Mouse (Mus musculus) hindbrain, embryonic 12.5 days (tissue): ENCODE measurements around the gene Glis2. TPM values are rescaled to one million over a fixed set of nuclear protein-coding genes. Genes with fewer than 3 reads are reported as not detected.

ENCODE experiments used
- ATAC-seq: fragments of 200-750 bp; cut with Nextera tagmentation; 2 replicates; pipeline ENCODE4 v1.8.0; 2017; ENCODE audit warnings: moderate TSS enrichment; ENCODE audit not compliant: low FRiP score
- H3K27ac ChIP-seq: fragments of 300-500 bp; sonication (generic); 2 replicates; pipeline ENCODE4 v1.5.1; 2016; ENCODE audit warnings: mild to moderate bottlenecking
- H3K27me3 ChIP-seq: fragments of 300-500 bp; sonication (generic); 2 replicates; pipeline ENCODE4 v1.6.1; 2016; ENCODE audit warnings: mild to moderate bottlenecking
- H3K36me3 ChIP-seq: fragments of 300-500 bp; sonication (generic); 2 replicates; pipeline ENCODE4 v1.6.1; 2016; ENCODE audit warnings: mild to moderate bottlenecking
- H3K4me1 ChIP-seq: fragments of 300-500 bp; sonication (generic); 2 replicates; pipeline ENCODE4 v1.6.1; 2016
- H3K4me2 ChIP-seq: fragments of 300-500 bp; sonication (generic); replicated peaks from 2 replicates; pipeline ENCODE4 v1.6.1; 2016; ENCODE audit warnings: mild to moderate bottlenecking
- H3K4me3 ChIP-seq: fragments of 300-500 bp; sonication (generic); 2 replicates; pipeline ENCODE4 v1.5.1; 2016; ENCODE audit warnings: mild to moderate bottlenecking
- H3K9ac ChIP-seq: fragments of 300-500 bp; sonication (generic); 2 replicates; pipeline ENCODE4 v1.6.1; 2016; ENCODE audit warnings: mild to moderate bottlenecking, moderate library complexity
- H3K9me3 ChIP-seq: fragments of 300-500 bp; sonication (generic); replicated peaks from 2 replicates; pipeline ENCODE4 v1.6.1; 2016; ENCODE audit warnings: mild to moderate bottlenecking
- WGBS: fragments of 180-500 bp; shearing (Covaris S2); methylation state at CpG from one replicate; pipeline ENCODE4 v1.1.7; 2016; 5-methylcytosine and 5-hydroxymethylcytosine counted together
- polyA plus RNA-seq: library from polyadenylated mRNA; unstranded; fragments of >200 nt; fragmentation: Nextera tagmentation; extraction: Ambion mirVana; gene quantifications from 2 replicates; pipeline ENCODE4 v1.2.1, GENCODE M21; 2016

Glis2 gene
- polyA plus RNA-seq, 1 experiment from 2014 or later = 34.3 TPM

DNA sequence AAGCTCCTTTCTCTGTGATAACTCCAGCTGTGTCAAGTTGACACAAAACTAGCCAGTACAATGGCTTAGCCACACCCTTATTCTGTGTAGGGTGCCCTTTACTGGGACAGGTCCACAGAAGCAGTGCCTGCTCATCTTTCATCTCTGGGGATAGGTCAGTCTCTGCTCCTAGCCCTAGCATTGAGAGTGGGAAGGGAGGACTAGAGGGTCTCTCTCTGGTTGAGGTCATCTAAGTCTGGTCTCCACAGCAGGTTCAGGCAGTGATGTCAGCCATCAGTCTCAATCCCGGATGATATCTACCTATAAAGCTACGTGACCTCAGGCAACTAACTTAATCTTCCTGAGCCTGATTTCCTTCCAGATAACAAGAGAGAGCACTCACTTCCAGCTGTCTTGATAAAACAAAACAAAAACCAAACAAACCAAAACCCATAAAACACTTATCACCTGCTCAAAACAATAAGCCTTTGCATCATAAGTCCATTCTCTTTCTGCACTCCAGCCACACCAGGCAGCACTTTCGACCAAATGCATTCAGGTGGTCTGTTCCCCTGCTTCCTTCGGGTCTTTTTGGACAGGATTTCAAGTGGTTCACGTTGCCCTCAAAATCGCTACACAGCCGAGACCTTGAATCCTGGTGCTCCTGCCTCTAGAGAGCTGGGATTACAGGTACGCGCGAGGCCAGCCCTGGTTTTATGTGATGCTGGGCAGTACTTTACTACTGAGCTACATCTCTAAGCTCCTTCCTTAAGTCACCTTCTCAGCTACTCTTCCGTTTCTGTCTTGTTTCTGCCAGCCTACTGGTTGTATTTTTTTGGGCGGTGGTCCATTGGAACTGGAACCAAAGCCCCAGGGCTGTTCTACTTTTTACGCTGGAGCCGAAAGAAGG lies 8.6 kb upstream of the Glis2 start:
- H3K9ac ChIP-seq = peak overlapping the region; percentile 63
- H3K36me3 ChIP-seq = peaks cover 6% of the 10 kb centered on the region
- peak; percentile 64 for ATAC-seq
- peak overlapping the region; percentile 65 for H3K4me2 ChIP-seq
- H3K4me3 ChIP-seq = peak overlapping the region; percentile 47
- WGBS = 6% methylated on average over 14 of the region's 14 CpGs
- H3K27me3 ChIP-seq = no peaks in the 10 kb centered on the region
- H3K9me3 ChIP-seq = no peaks in the 10 kb centered on the region
- H3K4me1 ChIP-seq = peaks cover 13% of the 10 kb centered on the region
- peak overlapping the region; percentile 86 for H3K27ac ChIP-seq

DNA sequence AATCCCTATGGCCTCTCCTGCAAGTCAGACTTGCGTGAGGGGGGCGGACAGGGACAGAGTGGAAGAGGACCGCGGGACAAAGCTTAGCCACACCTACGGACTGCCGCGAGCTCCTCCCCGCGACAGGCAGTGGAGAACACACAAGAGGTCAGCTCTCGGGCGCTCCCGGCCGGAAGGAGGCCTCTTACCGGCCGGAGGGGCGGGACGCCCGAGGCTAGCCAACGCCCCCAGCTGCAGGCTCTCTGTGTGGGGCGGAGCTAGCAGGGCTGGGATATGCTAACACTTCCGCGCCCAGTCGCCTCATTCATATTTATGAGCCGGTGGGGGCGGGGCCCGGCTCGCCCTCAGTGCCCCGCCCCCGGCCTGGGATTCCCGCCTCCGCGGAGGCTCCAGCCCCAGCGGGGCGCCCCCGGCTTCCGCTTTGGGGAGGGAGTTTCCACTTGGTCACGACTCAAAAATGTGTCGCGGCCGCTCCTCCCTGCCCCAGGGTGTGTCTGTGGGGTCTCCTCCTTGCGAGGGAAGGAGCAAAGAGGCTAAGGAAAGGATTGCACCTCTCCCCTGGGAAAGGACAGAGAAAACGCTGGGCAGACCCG lies 7.9 kb upstream of the Glis2 start:
- H3K27ac ChIP-seq = peak overlapping the region; percentile 86
- peak; percentile 98 for ATAC-seq
- no peaks in the 10 kb centered on the region for H3K9me3 ChIP-seq
- H3K9ac ChIP-seq = peak overlapping the region; percentile 63
- H3K36me3 ChIP-seq = peaks cover 6% of the 10 kb centered on the region
- H3K4me2 ChIP-seq = peak overlapping the region; percentile 65
- peak overlapping the region; percentile 47 for H3K4me3 ChIP-seq
- no peaks in the 10 kb centered on the region for H3K27me3 ChIP-seq
- H3K4me1 ChIP-seq = peaks cover 13% of the 10 kb centered on the region
- WGBS = under 1% methylated on average over 39 of the region's 43 CpGs

DNA sequence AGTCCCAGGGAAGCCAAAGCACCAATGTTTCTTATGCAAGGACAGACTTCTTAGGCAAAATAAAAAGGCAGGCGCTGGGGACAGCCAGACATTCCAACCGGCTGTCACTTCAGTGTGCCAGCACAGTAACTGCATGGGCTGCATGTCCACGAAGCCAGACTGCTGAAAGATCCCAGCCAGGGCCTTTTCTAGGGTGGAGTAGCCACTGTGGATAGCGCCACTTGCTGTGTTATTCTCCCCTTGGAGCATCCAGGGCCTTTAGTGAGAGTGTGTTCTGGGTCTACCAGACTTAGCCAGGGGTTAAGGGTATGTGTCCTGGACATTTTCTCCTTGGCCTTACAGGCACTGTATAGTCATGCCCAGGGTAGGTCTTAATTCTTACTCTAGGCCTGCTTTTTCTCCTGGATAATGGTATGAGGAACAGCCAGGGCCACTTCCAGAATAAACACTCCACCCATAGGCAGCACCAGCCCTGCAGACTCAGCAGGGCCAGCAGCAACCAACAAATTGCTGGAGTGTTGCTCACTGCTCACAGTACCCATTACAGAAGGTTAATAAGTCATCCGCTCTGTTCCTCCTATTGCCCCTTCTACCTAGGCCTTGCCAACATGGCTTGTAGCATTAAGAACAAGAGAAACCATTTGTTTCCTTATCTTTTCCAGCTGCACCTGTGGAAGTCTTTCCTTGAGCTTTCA lies 6.8 kb upstream of the Glis2 start:
- H3K9ac ChIP-seq = no peak overlapping the region
- peak overlapping the region; percentile 86 for H3K27ac ChIP-seq
- no peak for ATAC-seq
- H3K4me1 ChIP-seq = peaks cover 17% of the 10 kb centered on the region
- no peak overlapping the region for H3K4me3 ChIP-seq
- no peak overlapping the region for H3K4me2 ChIP-seq
- peaks cover 6% of the 10 kb centered on the region for H3K36me3 ChIP-seq
- 61% methylated on average over 5 of the region's 5 CpGs for WGBS
- H3K9me3 ChIP-seq = no peaks in the 10 kb centered on the region
- no peaks in the 10 kb centered on the region for H3K27me3 ChIP-seq

DNA sequence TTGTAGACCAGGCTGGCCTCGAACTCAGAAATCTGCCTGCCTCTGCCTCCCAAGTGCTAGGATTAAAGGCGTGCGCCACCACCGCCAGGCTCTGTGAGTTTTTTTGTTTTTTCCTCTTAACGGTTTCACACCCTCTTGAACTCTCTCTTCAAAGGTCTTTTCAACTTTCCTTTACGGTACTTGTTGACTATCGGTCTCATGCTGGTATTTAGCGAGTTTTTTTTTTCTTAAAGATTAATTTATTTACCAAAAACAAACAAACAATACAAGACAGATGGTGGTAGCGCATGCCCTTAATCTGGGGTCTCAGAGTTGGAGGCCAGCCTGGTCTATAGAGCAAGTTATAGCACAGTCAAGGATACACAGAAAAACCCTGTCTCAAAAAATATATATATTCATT lies 4.3 kb upstream of the Glis2 start:
- H3K4me1 ChIP-seq = peaks cover 30% of the 10 kb centered on the region
- H3K4me3 ChIP-seq = no peak overlapping the region
- H3K27me3 ChIP-seq = no peaks in the 10 kb centered on the region
- no peaks in the 10 kb centered on the region for H3K9me3 ChIP-seq
- H3K4me2 ChIP-seq = no peak overlapping the region
- H3K36me3 ChIP-seq = peaks cover 6% of the 10 kb centered on the region
- no peak overlapping the region for H3K9ac ChIP-seq
- WGBS = 95% methylated on average over 9 of the region's 9 CpGs
- H3K27ac ChIP-seq = no peak overlapping the region
- no peak for ATAC-seq

DNA sequence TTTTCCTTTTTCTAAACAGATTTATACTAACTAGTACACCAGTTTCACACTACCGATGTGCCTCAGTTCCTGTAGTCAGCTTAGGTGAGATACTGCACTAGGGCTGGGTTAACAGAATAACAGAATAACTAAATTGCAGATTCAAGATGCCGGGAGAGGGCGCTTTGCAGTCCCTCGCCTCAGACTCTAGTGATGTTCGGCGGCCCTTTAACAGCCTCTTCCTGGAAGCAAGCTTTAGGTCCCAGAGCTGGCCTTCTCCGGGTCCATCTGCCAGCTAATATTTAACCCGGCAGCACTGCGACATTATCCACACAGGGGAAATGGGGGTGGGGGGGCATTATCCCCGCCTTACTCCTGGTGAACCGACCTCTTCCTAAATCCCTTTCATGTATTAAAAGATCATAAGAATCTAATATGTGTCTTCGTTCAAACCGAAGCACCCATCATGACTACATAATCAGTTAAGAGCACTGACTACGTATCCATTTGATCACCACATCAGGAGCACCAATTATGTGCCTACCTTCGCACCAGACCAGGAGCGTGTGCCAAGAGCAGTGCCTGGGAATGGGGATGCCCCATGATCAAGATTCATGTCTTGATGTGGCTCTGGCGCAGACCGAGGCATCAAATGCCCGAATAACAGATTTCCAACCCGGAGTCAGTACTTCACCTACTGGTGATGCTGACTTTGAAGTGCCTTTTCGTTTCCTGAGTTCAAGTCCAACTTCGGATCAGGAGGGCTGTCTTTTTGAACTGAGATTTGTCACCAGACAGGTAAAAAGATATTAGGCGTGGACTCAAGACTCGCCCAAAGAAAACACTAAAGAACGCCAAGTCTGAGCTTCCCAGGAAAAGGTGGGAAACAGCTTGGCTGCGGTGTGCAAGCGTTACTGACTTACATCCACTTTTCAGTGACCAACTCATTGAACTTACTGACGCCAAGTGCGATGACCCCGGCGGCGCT lies 1.3 kb upstream of the Glis2 start:
- peak overlapping the region; percentile 99 for H3K4me2 ChIP-seq
- peak overlapping the region; percentile 92 for H3K9ac ChIP-seq
- peak overlapping the region; percentile 94 for H3K27ac ChIP-seq
- H3K36me3 ChIP-seq = peaks cover 6% of the 10 kb centered on the region
- ATAC-seq = no peak
- H3K27me3 ChIP-seq = no peaks in the 10 kb centered on the region
- H3K9me3 ChIP-seq = no peaks in the 10 kb centered on the region
- WGBS = 13% methylated on average over 32 of the region's 32 CpGs
- peaks cover 47% of the 10 kb centered on the region for H3K4me1 ChIP-seq
- H3K4me3 ChIP-seq = peak overlapping the region; percentile 68

DNA sequence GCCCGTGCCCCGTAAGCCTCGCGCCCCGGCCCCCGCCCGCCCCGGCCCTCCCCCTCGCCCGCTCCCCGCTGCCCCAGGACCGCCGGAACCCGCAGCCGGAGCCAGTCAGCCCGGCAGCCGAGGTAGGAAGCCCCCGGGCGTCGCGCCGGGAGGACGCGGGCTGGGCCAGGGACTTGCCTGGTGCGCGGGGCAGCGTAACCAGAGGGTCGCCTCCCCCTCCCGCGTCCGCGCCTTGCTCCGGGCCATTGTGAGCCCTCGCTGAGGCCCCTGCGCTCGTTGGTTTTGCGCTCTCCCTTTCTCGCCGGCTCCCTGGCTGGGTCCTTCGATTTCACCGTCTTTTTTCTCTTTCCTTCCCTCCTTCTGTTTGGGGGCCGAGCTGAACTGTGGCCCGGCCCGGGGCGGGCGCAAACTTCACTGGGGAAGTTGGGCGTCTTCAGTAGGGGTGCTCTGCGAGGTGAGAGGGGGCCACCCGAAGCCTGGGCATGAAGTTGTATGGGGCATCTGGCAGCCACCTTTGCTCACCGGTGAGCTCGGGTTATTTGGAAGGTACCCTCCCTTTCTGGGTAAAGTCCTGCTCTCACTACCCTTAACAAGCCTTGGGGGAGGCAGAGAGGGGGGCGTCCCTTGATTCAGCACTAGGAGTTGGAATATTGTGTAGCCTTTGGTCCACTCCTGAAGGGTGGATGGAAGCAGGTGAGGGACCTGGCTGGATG lies 457 bp downstream of the Glis2 start:
- Histone ChIP-seq H3K4me3 (peak overlapping the region; percentile 68), H3K9ac (peak overlapping the region; percentile 92), H3K27ac (peak overlapping the region; percentile 94), H3K4me2 (peak overlapping the region; percentile 99), H3K4me1 (peaks cover 65% of the 10 kb centered on the region), H3K36me3 (peaks cover 6% of the 10 kb centered on the region), H3K27me3 (no peaks in the 10 kb centered on the region), H3K9me3 (no peaks in the 10 kb centered on the region)
- under 1% methylated on average over 34 of the region's 52 CpGs for WGBS
- peak; percentile 38 for ATAC-seq

DNA sequence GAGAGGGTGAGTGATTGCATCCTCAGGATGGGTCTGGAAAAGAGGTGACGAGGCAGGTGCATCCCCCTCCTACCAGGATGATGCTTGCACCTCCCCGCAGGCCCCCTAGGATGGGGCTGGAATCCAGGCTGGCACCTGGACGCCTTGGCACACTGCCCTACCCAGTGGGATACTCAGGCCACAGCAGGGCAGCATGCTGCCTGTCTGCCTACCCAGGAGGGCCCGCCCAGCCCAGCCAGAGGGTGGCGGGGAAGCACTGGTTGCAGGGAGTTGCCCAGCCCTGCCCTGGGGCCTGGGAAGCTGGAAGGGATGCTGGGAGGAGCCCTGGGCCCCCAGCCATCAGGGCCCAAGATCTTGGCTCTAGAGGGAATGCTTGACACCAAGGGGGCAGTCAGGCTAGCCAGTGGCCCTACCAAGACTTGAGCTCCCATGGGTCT lies 1.0 kb downstream of the Glis2 start:
- Histone ChIP-seq H3K36me3 (peaks cover 4% of the 10 kb centered on the region), H3K4me1 (peaks cover 70% of the 10 kb centered on the region), H3K4me3 (peak overlapping the region; percentile 68), H3K9me3 (no peaks in the 10 kb centered on the region), H3K27ac (peak overlapping the region; percentile 94), H3K9ac (peak overlapping the region; percentile 92), H3K27me3 (no peaks in the 10 kb centered on the region), H3K4me2 (peak overlapping the region; percentile 99)
- ATAC-seq = peak; percentile 17
- 0% methylated on average over 5 of the region's 5 CpGs for WGBS

DNA sequence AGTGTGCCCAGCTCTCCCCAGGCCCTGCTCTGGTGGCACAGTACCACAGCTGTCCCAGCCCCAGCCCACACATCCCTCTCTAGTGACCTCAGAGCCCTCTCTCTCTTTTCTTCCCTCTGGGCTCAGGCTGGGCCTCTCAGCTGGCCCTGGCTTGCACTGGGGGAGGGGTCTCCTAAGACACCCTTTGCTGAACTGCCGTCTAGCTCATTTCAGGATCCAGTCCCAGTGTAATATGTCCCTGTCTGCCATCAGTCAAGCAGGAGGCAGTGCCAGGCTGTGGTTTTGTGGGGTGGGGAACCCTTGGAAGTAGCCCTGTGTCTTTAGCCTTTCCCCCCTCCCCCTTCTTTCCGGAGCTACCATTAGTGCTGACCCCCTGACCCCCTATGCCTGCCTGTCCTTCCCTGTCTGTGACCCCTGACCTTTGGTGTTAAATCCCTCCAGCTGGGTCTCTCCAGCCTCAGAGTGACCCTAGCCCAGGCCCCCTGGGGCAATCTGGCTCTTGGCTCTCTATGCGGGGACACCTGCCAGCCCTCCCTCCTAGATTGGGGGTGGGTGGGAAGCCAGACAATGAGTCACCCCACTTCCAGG lies 1.7 kb downstream of the Glis2 start:
- Histone ChIP-seq H3K9me3 (no peaks in the 10 kb centered on the region), H3K4me3 (peak overlapping the region; percentile 68), H3K4me1 (peaks cover 77% of the 10 kb centered on the region), H3K27ac (peak overlapping the region; percentile 94), H3K27me3 (no peaks in the 10 kb centered on the region), H3K36me3 (no peaks in the 10 kb centered on the region), H3K4me2 (peak overlapping the region; percentile 99), H3K9ac (peak overlapping the region; percentile 92)
- ATAC-seq = 0 out of 2 replicates have a peak, but pooled peaks have one; percentile 9
- 5% methylated on average over 2 of the region's 3 CpGs for WGBS

DNA sequence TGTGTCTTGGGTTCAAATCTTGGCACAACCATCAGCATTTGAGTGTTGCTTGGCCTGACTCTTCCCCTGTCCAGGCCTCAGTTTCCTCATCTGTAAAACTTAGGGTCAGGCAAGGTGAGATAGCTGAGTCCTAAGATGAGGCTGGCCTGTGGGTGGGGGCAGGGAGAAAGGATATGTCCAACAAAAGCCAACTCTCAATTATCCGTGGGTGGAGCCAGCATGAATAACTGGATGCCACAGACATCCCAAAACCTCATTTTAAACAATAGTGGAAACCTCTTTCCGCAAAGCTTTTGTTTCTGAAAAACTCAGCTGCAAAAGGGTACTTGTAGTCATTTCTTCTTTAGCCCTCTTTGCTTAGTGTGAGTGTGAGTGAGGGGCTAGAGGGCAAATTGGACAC lies 2.3 kb downstream of the Glis2 start:
- Histone ChIP-seq H3K4me2 (peak overlapping the region; percentile 99), H3K27me3 (no peaks in the 10 kb centered on the region), H3K36me3 (no peaks in the 10 kb centered on the region), H3K27ac (peak overlapping the region; percentile 94), H3K9me3 (no peaks in the 10 kb centered on the region), H3K9ac (peak overlapping the region; percentile 92), H3K4me3 (peak overlapping the region; percentile 68), H3K4me1 (peaks cover 83% of the 10 kb centered on the region)
- 28% methylated on average over 2 of the region's 2 CpGs for WGBS
- no peak for ATAC-seq

DNA sequence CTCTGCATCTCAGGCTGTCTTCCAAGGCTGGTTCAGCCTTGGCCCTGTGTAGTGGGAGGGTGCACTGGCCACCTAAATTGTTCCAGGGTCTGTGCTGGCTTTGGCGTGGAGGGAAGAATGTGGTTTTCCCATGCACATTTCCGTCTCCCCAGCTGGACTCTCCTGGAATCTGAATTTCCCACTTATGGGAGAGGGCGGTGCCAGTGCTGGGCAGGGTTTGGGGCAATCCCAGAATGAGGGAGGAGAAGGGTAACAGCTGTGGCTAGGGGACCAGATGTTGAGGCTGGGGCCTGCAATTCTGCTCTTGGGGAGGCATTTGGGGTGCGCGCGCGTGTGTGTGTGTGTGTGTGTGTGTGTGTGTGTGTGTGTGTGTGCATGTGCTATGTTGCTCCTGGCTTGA lies 2.8 kb downstream of the Glis2 start:
- Histone ChIP-seq H3K4me2 (peak overlapping the region; percentile 99), H3K36me3 (no peaks in the 10 kb centered on the region), H3K27me3 (no peaks in the 10 kb centered on the region), H3K27ac (peak overlapping the region; percentile 94), H3K4me1 (peaks cover 87% of the 10 kb centered on the region), H3K9me3 (no peaks in the 10 kb centered on the region), H3K4me3 (peak overlapping the region; percentile 68), H3K9ac (peak overlapping the region; percentile 2; the same call in 1 of the 2 replicates)
- ATAC-seq = no peak
- 53% methylated on average over 7 of the region's 7 CpGs for WGBS
